14 mouse cellular contexts compared by ENCODE assay signal in genomic region chr9:110750404-110751187, GRCm38 (mm10). TPM values are rescaled to one million over a fixed set of nuclear protein-coding genes. Genes with fewer than 3 reads are reported as not detected.
DNase-seq lines count a peak whose midpoint lies in the region; ATAC-seq and TF ChIP-seq lines count a peak whose summit lies in the region.
"Had no signal": no experiment of that assay in that cellular context is flagged by ENCODE, and none has a peak within 500 bp of the region (broad histone marks: within the 10 kb centered on the region; RNA-seq: fewer than 3 reads in every experiment).

No protein-coding gene starts in this region.

- no peaks in the 10 kb centered on the region for H3K36me3 ChIP-seq in liver, adult 2 months (ENCODE audit: control insufficient read depth, insufficient read depth, low read length)
- no peaks in the 10 kb centered on the region for H3K36me3 ChIP-seq in embryonic facial prominence, embryonic 15.5 days
- no peaks in the 10 kb centered on the region for H3K36me3 ChIP-seq in liver, embryonic 11.5 days (ENCODE audit: control insufficient read depth, insufficient read depth, low read length)

- 75% methylated on average over 14 of the region's 14 CpGs for WGBS in liver, adult 2 months
- WGBS in embryonic facial prominence, embryonic 15.5 days: 11% methylated on average over 14 of the region's 14 CpGs
- 39% methylated on average over 14 of the region's 14 CpGs for WGBS in liver, embryonic 11.5 days

- peak overlapping the region; percentile 59 for H3K27ac ChIP-seq in liver, adult 2 months (replicated peaks; ENCODE audit: insufficient read depth, low read depth, low read length)
- H3K27ac ChIP-seq in embryonic facial prominence, embryonic 15.5 days (replicated peaks): peak overlapping the region; percentile 56
- H3K27ac ChIP-seq in liver, embryonic 11.5 days (ENCODE audit: low read depth, low read length): peak overlapping the region; percentile 70

- H3K4me1 ChIP-seq in liver, adult 2 months (ENCODE audit: control insufficient read depth, insufficient read depth, low read length): no peaks in the 10 kb centered on the region
- peaks cover 46% of the 10 kb centered on the region for H3K4me1 ChIP-seq in embryonic facial prominence, embryonic 15.5 days
- peaks cover 47% of the 10 kb centered on the region for H3K4me1 ChIP-seq in liver, embryonic 11.5 days (replicated peaks; ENCODE audit: control insufficient read depth, insufficient read depth, low read length)

- no peak overlapping the region for H3K4me3 ChIP-seq in liver, adult 2 months (ENCODE audit: insufficient read depth, low read depth, low read length)
- H3K4me3 ChIP-seq in embryonic facial prominence, embryonic 15.5 days (replicated peaks): no peak overlapping the region
- H3K4me3 ChIP-seq in liver, embryonic 11.5 days (ENCODE audit: low read depth, low read length): no peak overlapping the region

- H3K4me2 ChIP-seq in embryonic facial prominence, embryonic 15.5 days (replicated peaks): peak overlapping the region; percentile 10; the same call in 1 of the 2 replicates
- H3K4me2 ChIP-seq in liver, embryonic 11.5 days: peak overlapping the region; percentile 30; the same call in 1 of the 2 replicates

- no peak for DNase-seq in liver, adult 2 months (ENCODE audit: extremely low read depth, low read depth, low spot score)
- DNase-seq in liver: no peak
- peak; percentile 41 for DNase-seq in kidney, adult 9 months
- no peak for DNase-seq in liver, embryonic 11.5 days (ENCODE audit: low spot score)
- no peak for DNase-seq in layer of hippocampus, adult 11-12 months (ENCODE audit: low spot score)
- DNase-seq in adrenal gland, adult 8-10 months: no peak
- DNase-seq: cerebellum, adult 8-10 months; left cerebral cortex, postnatal 4 days; retina, postnatal 1 day had no signal

- no peak for TF ChIP-seq CTCF in liver, adult 2 months (IDR thresholded peaks at IDR 0.05; ENCODE audit: low read depth, low read length)

- no peaks in the 10 kb centered on the region for H3K9me3 ChIP-seq in embryonic facial prominence, embryonic 15.5 days (replicated peaks)
- no peaks in the 10 kb centered on the region for H3K9me3 ChIP-seq in liver, embryonic 11.5 days (ENCODE audit: control insufficient read depth, low read length)

- TF ChIP-seq POLR2A in liver, adult 2 months (IDR thresholded peaks at IDR 0.05; ENCODE audit: extremely low read depth, insufficient read depth, low read length): no peak

- H3K27me3 ChIP-seq in liver, adult 2 months (ENCODE audit: control insufficient read depth, insufficient read depth, low read length): no peaks in the 10 kb centered on the region
- peaks cover 3% of the 10 kb centered on the region; the same call in 1 of the 2 replicates for H3K27me3 ChIP-seq in embryonic facial prominence, embryonic 15.5 days
- H3K27me3 ChIP-seq in liver, embryonic 11.5 days (replicated peaks; ENCODE audit: control insufficient read depth, insufficient read depth, low read length): peaks cover 5% of the 10 kb centered on the region

- H3K79me2 ChIP-seq in liver, adult 2 months (ENCODE audit: control insufficient read depth, insufficient read depth, low read length): no peaks in the 10 kb centered on the region

- ATAC-seq in embryonic facial prominence, embryonic 15.5 days (ENCODE audit: insufficient number of reproducible peaks, low FRiP score, low TSS enrichment, low read depth): peak; percentile 62
- no peak for ATAC-seq in liver, embryonic 11.5 days (replicated peaks; ENCODE audit: low FRiP score)

- no peak overlapping the region for H3K9ac ChIP-seq in liver, adult 2 months (ENCODE audit: low read depth, low read length)
- no peak overlapping the region for H3K9ac ChIP-seq in embryonic facial prominence, embryonic 15.5 days
- peak overlapping the region; percentile 3; the same call in 1 of the 2 replicates for H3K9ac ChIP-seq in liver, embryonic 11.5 days (ENCODE audit: low read depth, low read length)

RNA-seq across cellular contexts. Expression of gene Pth1r, which starts 3.7 kb away (rescaled TPM):
- 7.4 and 11.0 TPM in 2 replicates for total RNA-seq in liver, adult 2 months (2014; rRNA removed)
- polyA plus RNA-seq in liver, adult 2 months (2012; rRNA removed): 24.4 and 28.1 TPM in 2 replicates
- 133 and 145 TPM in 2 replicates for polyA plus RNA-seq in embryonic facial prominence, embryonic 15.5 days (2015; fragmentation: Nextera tagmentation; extraction: Ambion mirVana)
- 11.0 and 11.7 TPM in 2 replicates for polyA plus RNA-seq in liver, embryonic 11.5 days (2014; fragmentation: Nextera tagmentation; extraction: Ambion mirVana)
- total RNA-seq in adrenal gland, adult 8-10 months (2022): 10 to 100 TPM in 1 of 4 experiments, 1 to 10 TPM in 3; 7.2 to 12.3 (median 9.3) TPM
- total RNA-seq: megakaryocyte-erythroid progenitor cell, adult 5-6 weeks had no signal

RNA-seq across cellular contexts. Expression of gene Myl3, which starts 8.9 kb away (rescaled TPM):
- 0.55 and 0.94 TPM in 2 replicates for total RNA-seq in liver, adult 2 months (2014; rRNA removed)
- 0.25 TPM in 1 of 2 replicates, not detected in the other for polyA plus RNA-seq in liver, adult 2 months (2012; rRNA removed)
- polyA plus RNA-seq in embryonic facial prominence, embryonic 15.5 days (2015; fragmentation: Nextera tagmentation; extraction: Ambion mirVana): 7.5 and 8.5 TPM in 2 replicates
- polyA plus RNA-seq in liver, embryonic 11.5 days (2014; fragmentation: Nextera tagmentation; extraction: Ambion mirVana): 2.1 and 6.8 TPM in 2 replicates
- under 1 TPM in 2 of 4 experiments, not detected in 2; 0.26 to 0.40 TPM for total RNA-seq in adrenal gland, adult 8-10 months (2022)
- total RNA-seq: megakaryocyte-erythroid progenitor cell, adult 5-6 weeks had no signal
- polyA plus RNA-seq: urinary bladder, adult 2 months had no signal

RNA-seq across cellular contexts. Expression of gene Prss42, which starts 47.4 kb away (rescaled TPM):
- total RNA-seq in liver, adult 2 months (2014; rRNA removed): not detected in 2 replicates
- polyA plus RNA-seq in liver, adult 2 months (2012; rRNA removed): not detected in 2 replicates
- not detected in 2 replicates for polyA plus RNA-seq in embryonic facial prominence, embryonic 15.5 days (2015; fragmentation: Nextera tagmentation; extraction: Ambion mirVana)
- not detected in 2 replicates for polyA plus RNA-seq in liver, embryonic 11.5 days (2014; fragmentation: Nextera tagmentation; extraction: Ambion mirVana)
- total RNA-seq in adrenal gland, adult 8-10 months (2022): not detected
- total RNA-seq: heart, postnatal 10 days; layer of hippocampus, adult 8-10 months; left cerebral cortex, postnatal 4 days; megakaryocyte-erythroid progenitor cell, adult 5-6 weeks had no signal
- polyA plus RNA-seq: urinary bladder, adult 2 months had no signal
